Mouse (Mus musculus) forebrain, embryonic 13.5 days (tissue): Measurements from ENCODE around the gene Cmpk1. TPM values are rescaled to one million over a fixed set of nuclear protein-coding genes. Genes with fewer than 3 reads are reported as not detected.

Source experiments
- ATAC-seq: fragments of 200-750 bp; cut with Nextera tagmentation; 2 replicates; pipeline ENCODE4 v1.8.0; 2017
- H3K27ac ChIP-seq: fragments of 300-500 bp; sonication (generic); 2 replicates; pipeline ENCODE4 v1.5.1; 2015; ENCODE audit warnings: inconsistent platforms, mild to moderate bottlenecking, moderate library complexity
- H3K27me3 ChIP-seq: fragments of 300-500 bp; sonication (generic); 2 replicates; pipeline ENCODE4 v1.6.1; 2015; ENCODE audit warnings: mild to moderate bottlenecking, inconsistent platforms
- H3K36me3 ChIP-seq: fragments of 300-500 bp; sonication (generic); 2 replicates; pipeline ENCODE4 v1.6.1; 2015; ENCODE audit warnings: mild to moderate bottlenecking, inconsistent platforms; ENCODE audit not compliant: poor library complexity, severe bottlenecking
- H3K4me1 ChIP-seq: fragments of 300-500 bp; sonication (generic); 2 replicates; pipeline ENCODE4 v1.6.1; 2015; ENCODE audit warnings: inconsistent platforms
- H3K4me2 ChIP-seq: fragments of 300-500 bp; sonication (generic); 2 replicates; pipeline ENCODE4 v1.6.1; 2015; ENCODE audit warnings: inconsistent platforms, mild to moderate bottlenecking, moderate library complexity
- H3K4me3 ChIP-seq: fragments of 300-500 bp; sonication (generic); 2 replicates; pipeline ENCODE4 v1.5.1; 2015; ENCODE audit warnings: mild to moderate bottlenecking, inconsistent platforms
- H3K9ac ChIP-seq: fragments of 300-500 bp; sonication (generic); 2 replicates; pipeline ENCODE4 v1.6.1; 2015; ENCODE audit warnings: mild to moderate bottlenecking, inconsistent platforms
- H3K9me3 ChIP-seq: fragments of 300-500 bp; sonication (generic); replicated peaks from 2 replicates; pipeline ENCODE4 v1.6.1; 2016; ENCODE audit warnings: inconsistent platforms
- WGBS: fragments of 180-500 bp; shearing (Covaris S2); methylation state at CpG from one replicate; pipeline ENCODE4 v1.1.7; 2015; 5-methylcytosine and 5-hydroxymethylcytosine counted together
- polyA plus RNA-seq: library from polyadenylated mRNA; unstranded; fragments of >200 nt; fragmentation: Nextera tagmentation; extraction: Ambion mirVana; gene quantifications from 2 replicates; pipeline ENCODE4 v1.2.1, GENCODE M21; 2015

Cmpk1 gene
- polyA plus RNA-seq, 1 experiment from 2014 or later = 133 TPM

DNA sequence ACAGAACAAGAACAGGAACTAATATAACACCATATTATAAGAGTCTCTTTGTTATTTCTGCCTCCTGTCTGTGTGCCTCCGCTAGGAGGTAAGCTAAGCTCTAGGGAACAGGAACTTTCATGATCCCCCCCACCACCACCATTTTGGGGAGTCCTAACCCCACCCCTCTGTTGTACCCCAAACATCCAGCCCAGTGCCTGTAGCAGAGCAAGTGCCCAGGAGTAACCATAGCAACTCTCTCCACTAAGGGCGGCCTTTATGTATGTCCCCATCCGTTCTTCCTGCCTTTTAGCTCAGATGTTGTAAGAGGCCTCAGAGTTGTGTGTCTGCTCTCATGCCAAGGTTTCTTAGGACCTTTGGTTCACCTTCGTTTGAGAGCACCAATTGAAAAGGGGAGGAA lies 44.9 kb downstream of the Cmpk1 start:
- ATAC-seq = 0 out of 2 replicates have a peak, but pooled peaks have one; percentile 30
- Histone ChIP-seq H3K9me3 (no peaks in the 10 kb centered on the region), H3K4me1 (peaks cover 13% of the 10 kb centered on the region), H3K27ac (no peak overlapping the region), H3K4me2 (no peak overlapping the region), H3K36me3 (no peaks in the 10 kb centered on the region), H3K4me3 (no peak overlapping the region), H3K9ac (no peak overlapping the region), H3K27me3 (peaks cover 51% of the 10 kb centered on the region)
- 44% methylated on average over 4 of the region's 4 CpGs for WGBS

DNA sequence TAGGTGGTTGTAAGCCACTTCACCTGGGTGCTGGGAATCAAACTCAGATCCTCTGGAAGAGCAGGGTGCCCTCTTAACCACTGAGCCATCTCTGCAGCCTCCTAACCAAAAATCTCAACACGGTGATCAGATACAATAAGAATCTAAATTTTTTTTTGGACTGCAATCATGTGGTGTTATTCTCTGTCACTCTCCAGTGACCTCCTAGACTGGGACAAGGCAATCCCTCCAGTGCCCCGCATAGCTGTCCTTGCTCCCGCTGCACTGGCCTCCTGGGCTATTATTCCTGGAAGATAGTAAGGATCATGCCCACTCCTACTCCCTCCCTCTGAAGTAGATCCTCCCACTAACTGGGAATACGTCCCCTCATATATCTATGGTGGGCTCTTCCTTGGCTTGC lies 45.7 kb downstream of the Cmpk1 start:
- no peaks in the 10 kb centered on the region for H3K9me3 ChIP-seq
- H3K36me3 ChIP-seq = no peaks in the 10 kb centered on the region
- ATAC-seq = no peak
- H3K27ac ChIP-seq = no peak overlapping the region
- 76% methylated on average over 4 of the region's 4 CpGs for WGBS
- H3K4me2 ChIP-seq = no peak overlapping the region
- H3K4me1 ChIP-seq = peaks cover 13% of the 10 kb centered on the region
- H3K9ac ChIP-seq = no peak overlapping the region
- H3K4me3 ChIP-seq = no peak overlapping the region
- H3K27me3 ChIP-seq = peaks cover 43% of the 10 kb centered on the region

DNA sequence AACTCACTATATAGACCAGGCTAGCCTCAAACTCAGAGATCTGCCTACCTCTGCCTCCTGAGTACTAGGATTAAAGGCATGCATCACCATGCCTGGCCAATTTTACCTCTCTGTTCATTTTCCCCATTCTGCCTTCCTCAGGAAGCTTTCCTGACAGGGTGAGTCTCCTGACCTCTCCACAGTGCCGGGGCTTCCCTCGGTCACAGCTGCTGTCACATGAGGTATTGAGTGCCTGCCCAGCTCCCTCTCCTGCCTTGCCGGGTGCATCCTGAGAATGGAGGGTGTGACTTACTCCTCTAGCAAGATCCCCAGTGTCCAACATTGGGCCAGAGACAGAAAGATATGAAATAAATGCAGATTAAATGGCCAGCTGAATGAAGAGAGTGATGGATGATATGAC lies 48.8 kb downstream of the Cmpk1 start:
- Histone ChIP-seq H3K27me3 (peaks cover 30% of the 10 kb centered on the region), H3K36me3 (no peaks in the 10 kb centered on the region), H3K4me1 (peaks cover 8% of the 10 kb centered on the region), H3K27ac (no peak overlapping the region), H3K4me3 (no peak overlapping the region), H3K4me2 (no peak overlapping the region), H3K9me3 (no peaks in the 10 kb centered on the region), H3K9ac (no peak overlapping the region)
- no peak for ATAC-seq
- WGBS = 76% methylated on average over 3 of the region's 3 CpGs

DNA sequence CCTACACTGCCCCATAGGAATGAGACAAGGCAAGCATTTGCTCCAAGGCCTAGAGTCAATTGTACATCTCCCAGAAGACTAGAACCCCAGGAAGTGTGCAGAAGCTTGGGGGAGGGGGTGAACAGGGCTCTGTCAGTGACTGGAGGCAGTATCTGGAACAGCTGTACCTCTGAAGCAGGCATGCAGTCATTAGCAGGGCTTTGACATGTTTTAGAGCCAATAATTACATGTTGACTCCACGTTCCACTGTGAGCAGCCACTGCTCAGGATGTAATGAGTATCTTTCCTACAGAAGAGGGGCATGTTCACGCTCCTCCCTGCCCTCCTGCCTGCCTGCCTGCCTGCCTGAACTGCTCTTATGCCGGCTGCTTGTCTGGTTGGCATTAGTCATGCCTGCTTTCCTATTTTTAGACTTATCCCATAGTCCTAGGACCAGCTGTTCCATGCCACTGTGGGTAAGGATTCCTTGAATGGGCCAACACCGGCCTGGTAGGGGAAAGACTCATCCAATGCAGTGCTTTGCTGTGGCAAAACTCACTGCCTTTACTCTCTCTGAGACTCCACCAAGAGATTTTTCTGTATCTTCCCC lies 49.5 kb downstream of the Cmpk1 start:
- Histone ChIP-seq H3K9me3 (no peaks in the 10 kb centered on the region), H3K9ac (no peak overlapping the region), H3K4me2 (no peak overlapping the region), H3K27ac (no peak overlapping the region), H3K27me3 (peaks cover 30% of the 10 kb centered on the region), H3K36me3 (no peaks in the 10 kb centered on the region), H3K4me3 (no peak overlapping the region), H3K4me1 (peaks cover 6% of the 10 kb centered on the region)
- peak; percentile 30; the same call in 1 of the 2 replicates for ATAC-seq
- WGBS = 64% methylated on average over 4 of the region's 4 CpGs

DNA sequence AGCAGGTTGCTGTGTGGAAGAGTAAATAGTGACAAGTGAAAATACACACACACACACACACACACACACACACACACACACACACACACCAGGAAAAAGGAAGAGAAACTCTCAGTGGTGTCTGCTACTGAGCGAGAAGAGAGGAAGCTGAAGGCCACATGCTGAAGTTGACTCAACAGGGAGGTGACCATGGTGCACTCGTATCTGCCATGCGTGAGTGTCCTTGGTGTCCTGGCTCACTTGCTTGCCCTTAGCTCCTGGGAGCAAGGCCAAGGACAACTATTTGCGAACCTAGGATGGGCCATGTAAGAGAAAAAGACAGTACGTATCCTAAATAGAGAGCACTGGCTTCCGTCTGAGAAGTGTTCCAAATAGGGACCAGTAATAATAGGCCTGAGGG lies 52.9 kb downstream of the Cmpk1 start:
- ATAC-seq = no peak
- H3K4me2 ChIP-seq = no peak overlapping the region
- H3K36me3 ChIP-seq = no peaks in the 10 kb centered on the region
- H3K9me3 ChIP-seq = no peaks in the 10 kb centered on the region
- H3K4me3 ChIP-seq = no peak overlapping the region
- no peaks in the 10 kb centered on the region for H3K4me1 ChIP-seq
- H3K9ac ChIP-seq = no peak overlapping the region
- peaks cover 32% of the 10 kb centered on the region for H3K27me3 ChIP-seq
- no peak overlapping the region for H3K27ac ChIP-seq
- WGBS = 90% methylated on average over 6 of the region's 6 CpGs

DNA sequence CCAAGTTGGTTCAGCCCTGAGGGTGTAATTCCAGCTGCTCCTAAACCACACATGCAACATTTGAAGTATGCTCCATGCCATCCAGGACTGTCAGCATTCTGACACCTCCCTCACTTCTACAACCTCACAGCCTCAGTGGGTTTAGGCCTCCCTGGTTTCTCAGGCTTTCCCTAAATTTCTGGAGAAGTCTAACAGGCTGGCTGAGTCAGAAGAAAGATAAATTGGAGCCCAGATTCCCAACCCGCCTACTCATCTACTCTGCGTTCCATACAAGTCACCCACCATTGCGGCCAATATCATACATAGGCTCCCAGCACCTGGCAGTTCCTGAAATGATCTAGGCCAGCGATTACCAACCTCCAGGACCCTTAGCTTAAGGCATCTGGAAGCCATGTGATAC lies 54.3 kb downstream of the Cmpk1 start:
- Histone ChIP-seq H3K9me3 (no peaks in the 10 kb centered on the region), H3K4me3 (no peak overlapping the region), H3K4me2 (no peak overlapping the region), H3K9ac (no peak overlapping the region), H3K4me1 (no peaks in the 10 kb centered on the region), H3K27ac (no peak overlapping the region), H3K36me3 (no peaks in the 10 kb centered on the region), H3K27me3 (peaks cover 40% of the 10 kb centered on the region)
- ATAC-seq = no peak
- WGBS = 82% methylated on average over 4 of the region's 4 CpGs

DNA sequence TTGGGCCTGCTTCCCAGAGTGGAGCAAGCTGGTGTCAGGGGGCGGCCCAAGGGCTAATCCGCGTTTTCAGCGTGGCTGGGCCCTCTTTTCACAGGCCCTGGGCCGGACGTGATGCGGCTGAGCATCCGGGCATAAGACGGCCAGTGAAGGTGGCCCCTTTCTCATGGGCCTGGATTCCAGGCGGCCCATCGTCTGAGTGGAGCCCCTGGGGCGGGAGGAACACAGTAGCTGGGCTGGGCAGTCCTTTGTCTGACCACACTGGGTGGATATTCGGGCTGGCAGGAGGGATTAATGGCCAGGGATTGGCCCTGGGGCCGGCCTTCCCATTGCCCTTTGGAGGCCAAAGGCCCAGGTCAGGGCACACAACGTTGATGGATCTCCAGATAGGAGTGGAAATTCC lies 57.9 kb downstream of the Cmpk1 start:
- no peak overlapping the region for H3K27ac ChIP-seq
- peaks cover 11% of the 10 kb centered on the region for H3K4me1 ChIP-seq
- H3K4me2 ChIP-seq = no peak overlapping the region
- no peak overlapping the region for H3K9ac ChIP-seq
- peaks cover 71% of the 10 kb centered on the region for H3K27me3 ChIP-seq
- 5% methylated on average over 15 of the region's 15 CpGs for WGBS
- no peak overlapping the region for H3K4me3 ChIP-seq
- H3K9me3 ChIP-seq = no peaks in the 10 kb centered on the region
- no peak; the same call in 1 of the 2 replicates for ATAC-seq
- H3K36me3 ChIP-seq = no peaks in the 10 kb centered on the region

DNA sequence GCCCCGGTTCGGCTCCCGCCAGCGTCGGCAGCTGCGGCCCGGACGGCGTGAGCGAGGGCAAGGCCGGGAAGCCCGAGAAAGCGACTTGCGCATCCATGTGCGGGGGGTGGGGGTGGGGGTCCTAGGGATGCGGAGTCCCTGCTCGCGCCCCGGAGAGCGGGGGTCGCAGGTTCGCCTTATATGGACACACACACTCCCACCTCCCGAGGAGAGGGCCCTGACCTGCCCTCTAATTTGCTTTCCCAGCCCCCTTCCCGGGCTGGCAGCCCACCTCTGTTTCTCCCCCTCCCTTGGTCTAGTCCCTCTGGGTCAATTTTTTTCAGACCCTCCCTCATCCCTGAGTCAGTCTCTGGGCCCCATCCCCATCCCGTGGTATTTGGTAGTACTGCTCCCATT lies 61.1 kb downstream of the Cmpk1 start, which contains the start of gene Foxe3:
Foxe3 (minus strand) TSS at position 97 of the 396 bp plus-strand sequence.
- Histone ChIP-seq H3K9ac (no peak within 1 kb of the TSS), H3K27ac (no peak within 1 kb of the TSS), H3K36me3 (no peaks in the 10 kb centered on the region), H3K27me3 (peaks cover 88% of the 10 kb centered on the region), H3K9me3 (no peaks in the 10 kb centered on the region), H3K4me2 (peak within 1 kb of the TSS; percentile 59), H3K4me1 (peaks cover 11% of the 10 kb centered on the region), H3K4me3 (peak within 1 kb of the TSS; percentile 36)
- peak; percentile 43; the same call in 1 of the 2 replicates for ATAC-seq
- WGBS = 0% methylated on average over 20 of the region's 25 CpGs

DNA sequence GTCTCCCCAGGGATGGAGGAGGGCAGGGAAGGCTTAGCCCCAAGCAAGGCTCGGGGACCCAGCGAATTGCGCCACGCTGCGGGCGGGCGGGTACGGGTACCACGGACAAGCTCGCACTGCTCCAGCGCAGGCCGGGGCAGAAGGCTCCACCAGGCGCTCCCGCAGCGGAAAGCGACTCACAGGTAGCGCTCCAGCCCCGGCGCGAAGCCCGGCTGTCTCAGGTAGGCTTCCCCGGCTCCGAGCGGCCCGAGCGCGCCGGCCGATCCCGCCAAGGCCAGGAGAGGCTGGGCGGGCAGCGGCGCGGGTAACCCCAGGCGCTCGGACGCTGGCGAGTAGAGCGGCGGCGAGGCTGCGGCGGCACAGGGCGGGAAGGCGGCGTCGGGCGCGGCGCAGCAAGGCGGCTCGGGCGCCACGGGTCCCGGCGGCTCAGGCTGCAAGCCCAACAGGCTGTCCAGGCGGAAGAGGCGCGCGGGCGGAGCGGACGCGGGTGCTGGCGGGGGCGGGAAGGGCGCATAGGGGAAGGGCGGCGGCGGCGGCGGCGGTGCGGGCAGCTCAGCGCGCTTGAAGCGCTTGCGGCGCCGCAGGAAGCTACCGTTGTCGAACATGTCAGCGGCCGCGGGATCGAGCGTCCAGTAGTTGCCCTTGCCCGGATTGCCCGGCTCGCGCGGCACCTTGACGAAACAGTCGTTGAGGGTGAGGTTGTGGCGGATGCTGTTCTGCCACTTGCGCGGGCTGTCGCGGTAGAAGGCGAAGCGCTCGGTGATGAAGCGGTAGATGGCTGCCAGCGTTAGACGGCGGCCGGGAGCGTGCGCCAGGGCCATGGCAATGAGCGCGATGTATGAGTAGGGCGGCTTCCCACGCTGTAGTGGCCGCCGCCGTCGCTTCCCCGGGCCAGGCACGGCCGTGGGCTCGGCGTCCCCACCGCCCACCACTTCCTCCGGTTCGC lies 61.8 kb downstream of the Cmpk1 start:
- peak overlapping the region; percentile 36 for H3K4me3 ChIP-seq
- peaks cover 11% of the 10 kb centered on the region for H3K4me1 ChIP-seq
- WGBS = under 1% methylated on average over 105 of the region's 125 CpGs
- ATAC-seq = peak; percentile 53
- peaks cover 88% of the 10 kb centered on the region for H3K27me3 ChIP-seq
- no peak overlapping the region for H3K27ac ChIP-seq
- H3K36me3 ChIP-seq = no peaks in the 10 kb centered on the region
- H3K4me2 ChIP-seq = peak overlapping the region; percentile 59
- H3K9me3 ChIP-seq = no peaks in the 10 kb centered on the region
- H3K9ac ChIP-seq = no peak overlapping the region

DNA sequence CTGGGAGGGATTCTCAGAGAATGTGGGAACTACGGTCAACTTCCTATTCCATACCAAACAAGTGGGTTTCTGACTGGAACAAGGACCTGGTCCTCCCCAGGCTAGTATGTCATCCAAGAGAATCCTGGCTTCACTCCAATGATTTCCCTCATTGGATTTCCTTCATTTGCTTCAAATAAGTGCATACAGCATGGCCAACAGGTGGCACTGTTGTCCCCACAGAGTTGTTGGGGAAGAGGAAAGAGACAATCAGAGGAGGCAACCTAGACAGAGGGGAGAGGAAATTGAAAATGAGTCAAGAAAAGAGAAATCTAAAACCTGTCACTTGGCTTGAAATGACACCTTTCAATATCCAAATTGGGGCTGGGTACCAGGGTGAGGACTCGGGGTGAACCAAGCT lies 70.0 kb downstream of the Cmpk1 start:
- H3K4me1 ChIP-seq = no peaks in the 10 kb centered on the region
- no peak overlapping the region for H3K4me2 ChIP-seq
- H3K4me3 ChIP-seq = no peak overlapping the region
- H3K27ac ChIP-seq = no peak overlapping the region
- WGBS = 51% methylated on average over 2 of the region's 2 CpGs
- H3K9ac ChIP-seq = no peak overlapping the region
- no peak for ATAC-seq
- H3K9me3 ChIP-seq = no peaks in the 10 kb centered on the region
- no peaks in the 10 kb centered on the region for H3K36me3 ChIP-seq
- peaks cover 90% of the 10 kb centered on the region for H3K27me3 ChIP-seq

DNA sequence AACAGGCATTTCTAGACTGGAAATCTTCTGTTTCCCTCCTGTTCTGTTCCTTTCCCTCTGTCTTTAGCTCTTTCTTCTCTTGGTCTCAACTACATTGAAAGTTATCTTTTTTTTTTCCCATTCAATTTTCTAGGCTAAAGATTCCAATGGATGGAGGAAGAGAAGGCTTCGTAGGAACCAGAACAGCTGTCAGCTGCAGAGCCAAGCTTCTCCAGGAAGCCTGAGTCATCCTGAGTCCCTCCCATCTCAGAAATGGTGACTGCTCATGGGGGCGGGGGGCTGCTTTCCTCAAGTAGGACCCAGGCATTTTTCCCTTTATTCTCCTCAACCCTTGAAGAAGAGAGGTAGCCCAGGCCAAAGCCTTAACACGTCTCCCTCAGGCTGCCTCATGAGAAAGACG lies 71.0 kb downstream of the Cmpk1 start:
- Histone ChIP-seq H3K4me2 (no peak overlapping the region), H3K36me3 (no peaks in the 10 kb centered on the region), H3K9me3 (no peaks in the 10 kb centered on the region), H3K9ac (no peak overlapping the region), H3K27me3 (peaks cover 91% of the 10 kb centered on the region), H3K4me3 (no peak overlapping the region), H3K4me1 (no peaks in the 10 kb centered on the region), H3K27ac (no peak overlapping the region)
- 33% methylated on average over 4 of the region's 4 CpGs for WGBS
- no peak for ATAC-seq

DNA sequence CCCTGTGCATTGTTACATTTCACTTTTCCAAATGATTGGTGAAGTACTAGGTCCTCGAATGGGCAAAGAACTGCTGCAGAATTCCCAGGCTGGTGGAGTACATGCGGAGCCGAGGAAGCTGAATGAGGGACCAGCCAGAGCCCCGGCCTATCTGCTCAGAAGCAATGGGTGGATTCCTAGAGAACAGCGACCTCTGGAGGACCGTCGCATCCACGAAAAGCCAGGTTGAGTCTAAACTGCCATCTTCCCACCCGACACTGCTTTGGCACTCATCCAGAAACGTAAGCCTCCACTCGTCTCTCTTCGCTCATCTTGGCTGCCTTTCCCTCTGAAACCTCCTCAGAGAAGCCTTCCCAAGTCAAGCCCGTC lies 73.5 kb downstream of the Cmpk1 start:
- no peak overlapping the region for H3K27ac ChIP-seq
- WGBS = 1% methylated on average over 13 of the region's 13 CpGs
- no peak overlapping the region for H3K4me3 ChIP-seq
- peaks cover 97% of the 10 kb centered on the region for H3K27me3 ChIP-seq
- no peaks in the 10 kb centered on the region for H3K36me3 ChIP-seq
- no peak overlapping the region for H3K9ac ChIP-seq
- ATAC-seq = peak; percentile 41; the same call in 1 of the 2 replicates
- H3K4me1 ChIP-seq = peaks cover 10% of the 10 kb centered on the region
- no peaks in the 10 kb centered on the region for H3K9me3 ChIP-seq
- H3K4me2 ChIP-seq = no peak overlapping the region
